Mouse (Mus musculus) stomach, postnatal 0 days (tissue): ENCODE measurements around the gene Vezt.

Experiments
- CTCF ChIP-seq: IDR thresholded peaks from 2 replicates; pipeline ENCODE4 v1.5.1; 2016; ENCODE audit warnings: antibody characterized with exemption, low read depth, mild to moderate bottlenecking, moderate library complexity
- EP300 ChIP-seq: optimal IDR thresholded peaks from 2 replicates; pipeline ENCODE3; 2016; ENCODE audit warnings: antibody characterized with exemption

- no peak for TF ChIP-seq CTCF
- no peak for TF ChIP-seq EP300
Measured at GRCm38 (mm10) chr10:93995100-93995499, 40.5 kb downstream of the Vezt start.
